Mouse (Mus musculus) E14TG2a.4 (cell line): ENCODE measurements around the gene Sv2a.

Experiments
- CTCF ChIP-seq: conservative IDR thresholded peaks from 2 replicates; pipeline ENCODE4 v1.5.1; 2014; ENCODE audit warnings: low read length
- NANOG ChIP-seq: IDR thresholded peaks from 2 replicates; pipeline ENCODE4 v1.6.1; 2014; ENCODE audit warnings: borderline replicate concordance, low read length, mixed read lengths
- POU5F1 ChIP-seq: IDR thresholded peaks from 2 replicates; pipeline ENCODE4 v1.6.1; 2014; ENCODE audit warnings: low read length, borderline replicate concordance

GRCm38 (mm10) chr3:96151836-96152235, 29.1 kb upstream of the Sv2a start:
- TF ChIP-seq CTCF (no peak), NANOG (no peak), POU5F1 (no peak)
